Mouse (Mus musculus) cerebellum, adult 2 months (tissue): ENCODE measurements around the gene Gm20521. TPM values are rescaled to one million over a fixed set of nuclear protein-coding genes. Genes with fewer than 3 reads are reported as not detected.
A peak's percentile ranks its signal among the peaks of the same experiment; 100 is the strongest.

Experiments
- DNase-seq, 2 experiments: peaks; one replicate each; pipeline ENCODE4 v3.0.0; 2021
- H3K27ac ChIP-seq: fragments of 200-500 bp; 2 replicates; pipeline ENCODE4 v1.5.1; 2012; ENCODE audit warnings: low read length, control low read depth, inconsistent platforms; ENCODE audit not compliant: insufficient read depth
- H3K27me3 ChIP-seq: fragments of 200-500 bp; 2 replicates; pipeline ENCODE4 v1.6.1; 2012; ENCODE audit warnings: inconsistent platforms, mild to moderate bottlenecking, low read length, moderate library complexity; ENCODE audit not compliant: control insufficient read depth, insufficient read depth
- H3K4me1 ChIP-seq: fragments of 200-500 bp; 2 replicates; pipeline ENCODE4 v1.6.1; 2011; ENCODE audit warnings: low read length; ENCODE audit not compliant: control insufficient read depth, insufficient read depth
- H3K4me3 ChIP-seq: fragments of 200-500 bp; replicated peaks from 2 replicates; pipeline ENCODE3; 2011; ENCODE audit warnings: mild to moderate bottlenecking, low read depth, low read length, control low read depth; ENCODE audit not compliant: insufficient read depth
- CTCF ChIP-seq: fragments of 200-500 bp; IDR thresholded peaks from 2 replicates; pipeline ENCODE4 v1.5.1; 2011; ENCODE audit warnings: low read depth, mild to moderate bottlenecking, control low read depth, low read length, moderate library complexity, borderline replicate concordance; ENCODE audit not compliant: insufficient read depth
- POLR2A ChIP-seq: fragments of 200-500 bp; IDR thresholded peaks from 2 replicates; pipeline ENCODE4 v1.6.1; 2011; ENCODE audit warnings: low read length, control low read depth, borderline replicate concordance; ENCODE audit not compliant: insufficient read depth
- WGBS: fragments of 180-500 bp; shearing (Covaris S2); methylation state at CpG from one replicate; pipeline ENCODE4 v1.1.7; 2018; 5-methylcytosine and 5-hydroxymethylcytosine counted together
- polyA plus RNA-seq: library from polyadenylated mRNA; depleted of rRNA; stranded (reverse); fragments of >200 nt; gene quantifications from 2 replicates; pipeline ENCODE4 v1.2.3, GENCODE M21; 2012

Gene Gm20521
- polyA plus RNA-seq, 1 experiment, result 0.34 TPM

DNA sequence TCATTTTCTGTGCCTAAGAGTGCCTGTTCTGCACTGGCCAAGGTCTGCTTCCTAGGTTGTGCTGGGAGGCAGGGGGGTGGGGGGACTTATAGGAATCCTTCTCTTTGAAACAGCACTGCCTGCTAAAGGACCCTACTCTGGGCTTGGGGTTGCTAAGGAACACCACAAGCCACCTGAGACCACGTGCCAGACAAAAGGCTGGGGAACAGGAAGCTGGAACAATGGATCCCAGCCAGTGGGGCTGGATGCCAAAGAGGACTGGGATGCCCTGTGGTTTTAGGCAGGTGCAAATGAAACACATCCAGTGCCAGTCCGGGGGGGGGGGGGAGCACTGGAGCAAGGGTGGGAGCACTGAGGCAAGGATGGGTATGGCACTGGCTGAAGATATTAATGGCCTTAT lies 47.2 kb downstream of the Gm20521 start:
- 7% methylated on average over 2 of the region's 2 CpGs for WGBS
- no peak overlapping the region for H3K27ac ChIP-seq
- no peak for DNase-seq
- no peak for TF ChIP-seq CTCF
- no peak for TF ChIP-seq POLR2A
- H3K27me3 ChIP-seq, result no peaks in the 10 kb centered on the region
- H3K4me3 ChIP-seq, result no peak overlapping the region
- H3K4me1 ChIP-seq, result 0 out of 2 replicates have a peak, but pooled peaks cover 3% of the 10 kb centered on the region

DNA sequence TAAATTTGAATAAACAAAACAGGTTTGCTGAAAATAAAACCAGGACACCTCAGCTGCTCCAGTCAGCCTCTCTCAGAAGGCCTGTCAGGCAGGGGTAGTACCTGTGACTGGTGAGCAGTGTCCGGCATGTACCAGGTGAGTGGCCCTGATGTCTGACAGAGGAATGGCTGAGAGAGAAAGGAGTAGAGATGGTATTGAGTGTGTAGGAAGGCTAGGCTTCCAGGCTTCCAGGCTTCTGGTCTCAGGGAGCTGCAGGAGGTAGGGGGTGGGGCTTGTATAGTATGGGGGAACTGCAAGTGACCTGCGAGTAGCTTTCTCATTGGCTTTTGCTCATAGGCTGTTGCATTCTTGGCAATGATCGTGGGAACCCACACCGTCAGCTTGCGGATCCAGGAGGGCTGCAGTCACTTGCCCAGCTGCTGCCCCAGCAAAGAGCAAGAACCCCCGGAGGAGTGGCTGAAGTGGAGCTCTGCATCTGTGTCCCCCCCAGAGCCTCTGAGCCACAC lies 49.5 kb downstream of the Gm20521 start, which contains the start of gene Il25:
Gene Il25 (plus strand): TSS at position 51 of the 506 bp plus-strand sequence.
- TF ChIP-seq POLR2A, result no peak
- H3K4me1 ChIP-seq, result 0 out of 2 replicates have a peak, but pooled peaks cover 3% of the 10 kb centered on the region
- 38% methylated on average over 6 of the region's 6 CpGs for WGBS
- no peaks in the 10 kb centered on the region for H3K27me3 ChIP-seq
- H3K4me3 ChIP-seq, result no peak within 1 kb of the TSS
- DNase-seq, result no peak
- no peak within 1 kb of the TSS for H3K27ac ChIP-seq

DNA sequence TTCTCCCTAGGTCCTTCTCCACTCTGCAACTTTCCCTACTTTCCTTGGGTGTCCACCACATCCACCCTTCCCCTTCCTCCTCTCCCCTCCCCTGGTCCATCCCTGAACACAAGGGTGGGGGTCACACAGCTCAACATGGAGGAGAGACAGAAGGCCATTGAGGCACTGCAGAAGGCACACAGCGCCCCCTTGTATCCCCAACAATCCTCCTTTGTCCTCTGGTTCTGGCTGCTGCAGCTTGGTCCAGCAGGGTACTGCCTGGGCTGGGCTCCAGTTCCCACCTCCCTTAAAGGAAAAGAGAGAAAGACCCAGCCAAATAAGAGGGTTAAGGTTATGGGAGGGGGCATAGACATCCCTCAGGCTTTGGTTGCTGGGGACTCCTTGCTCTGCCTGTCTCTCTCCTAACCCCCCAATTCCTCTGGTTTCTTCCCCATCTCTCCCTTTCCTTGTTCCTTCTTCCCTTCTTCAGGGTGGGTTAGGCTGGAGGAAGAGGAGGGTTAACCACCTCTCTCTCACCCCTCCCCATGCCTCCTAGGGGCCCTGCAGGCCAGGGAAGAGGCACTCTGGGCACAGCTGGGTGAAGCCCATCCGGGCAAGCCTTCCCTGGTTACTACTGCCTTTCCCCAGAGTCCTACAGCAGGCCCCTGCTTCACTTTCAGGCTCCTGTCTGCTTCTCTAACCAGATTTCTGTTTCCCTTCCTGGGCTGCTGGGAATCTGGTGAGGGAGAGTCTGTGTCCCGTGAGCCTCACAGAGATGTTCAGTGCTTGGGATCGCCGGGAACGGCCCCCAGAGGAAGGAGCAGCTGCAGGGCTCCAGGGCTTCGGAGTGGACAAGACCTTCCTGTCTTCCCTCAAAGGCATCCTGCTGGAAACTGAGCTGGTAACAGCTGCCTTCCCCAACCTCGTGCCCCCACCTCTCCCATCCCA lies 52.9 kb downstream of the Gm20521 start, which contains the start of gene Cmtm5:
Gene Cmtm5 (plus strand): TSS at position 358 of the 927 bp plus-strand sequence.
- Histone ChIP-seq H3K4me1 (no peaks in the 10 kb centered on the region), H3K4me3 (peak within 1 kb of the TSS; percentile 29), H3K27me3 (no peaks in the 10 kb centered on the region), H3K27ac (peak within 1 kb of the TSS; percentile 68; the same call in 1 of the 2 replicates)
- WGBS, result 17% methylated on average over 8 of the region's 8 CpGs
- DNase-seq, result peak; percentile 36 to 65
- TF ChIP-seq CTCF, result no peak; the same call in 1 of the 2 replicates
- no peak for TF ChIP-seq POLR2A

GRCm38 (mm10) chr14:54936831-54937160 lies 53.6 kb downstream of the Gm20521 start:
- no peak for TF ChIP-seq CTCF
- TF ChIP-seq POLR2A, result no peak
- Histone ChIP-seq H3K4me3 (peak overlapping the region; percentile 29), H3K27ac (no peak overlapping the region; the same call in 1 of the 2 replicates), H3K27me3 (no peaks in the 10 kb centered on the region), H3K4me1 (no peaks in the 10 kb centered on the region)
- WGBS, result 58% methylated on average over 6 of the region's 6 CpGs
- no peak for DNase-seq

DNA sequence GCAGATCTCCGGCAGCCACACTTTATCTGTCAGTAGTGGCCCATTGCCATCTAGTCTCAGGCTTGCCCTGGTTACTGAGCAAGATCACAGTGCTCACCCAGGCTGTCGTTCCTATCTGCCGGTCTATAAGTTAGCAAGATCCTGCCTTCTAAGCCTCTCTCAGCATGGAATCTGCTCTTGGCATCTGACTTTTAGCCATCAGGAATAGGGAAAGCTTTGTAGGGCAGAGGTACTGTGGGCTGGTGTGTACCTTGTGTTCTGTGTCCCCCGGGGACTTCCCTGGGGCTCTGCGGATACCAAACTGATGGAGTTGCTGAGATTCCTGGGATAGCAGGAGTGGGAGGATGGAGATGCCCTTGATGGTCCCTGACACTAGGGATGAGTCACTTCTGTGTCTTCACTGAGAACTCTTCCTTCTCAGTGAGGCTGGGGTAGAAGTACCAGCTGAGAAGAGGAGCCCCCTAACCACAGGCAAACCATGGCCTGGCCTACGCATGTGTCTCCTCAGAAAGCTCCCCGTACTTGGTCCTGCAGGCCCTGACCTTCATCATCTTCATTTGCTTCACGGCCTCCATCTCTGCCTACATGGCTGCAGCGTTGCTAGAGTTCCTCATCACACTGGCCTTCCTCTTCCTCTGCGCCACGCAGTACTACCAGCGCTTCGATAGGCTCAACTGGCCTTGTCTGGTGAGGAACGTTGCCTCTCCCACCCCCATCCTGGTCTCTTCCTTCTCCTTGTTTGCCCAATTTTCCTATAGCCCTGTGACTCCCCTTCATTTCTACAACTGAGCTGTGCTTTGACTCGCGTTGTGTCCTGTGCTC lies 54.3 kb downstream of the Gm20521 start:
- H3K27ac ChIP-seq, result no peak overlapping the region
- TF ChIP-seq CTCF, result no peak
- TF ChIP-seq POLR2A, result no peak
- H3K27me3 ChIP-seq, result no peaks in the 10 kb centered on the region
- no peak for DNase-seq
- WGBS, result 84% methylated on average over 16 of the region's 16 CpGs
- no peak overlapping the region for H3K4me3 ChIP-seq
- H3K4me1 ChIP-seq, result no peaks in the 10 kb centered on the region

GRCm38 (mm10) chr14:54938431-54939219 lies 55.4 kb downstream of the Gm20521 start:
- Histone ChIP-seq H3K27me3 (no peaks in the 10 kb centered on the region), H3K27ac (no peak overlapping the region), H3K4me1 (no peaks in the 10 kb centered on the region), H3K4me3 (no peak overlapping the region)
- no peak for TF ChIP-seq POLR2A
- TF ChIP-seq CTCF, result no peak
- no peak for DNase-seq
- 57% methylated on average over 15 of the region's 15 CpGs for WGBS
